Mouse (Mus musculus) heart, adult 2 months (tissue): Measurements from ENCODE around the gene Srgap1. TPM values are rescaled to one million over a fixed set of nuclear protein-coding genes. Genes with fewer than 3 reads are reported as not detected.

Experiments used
- DNase-seq, 2 experiments: peaks; one replicate each; pipeline ENCODE4 v3.0.0; 2021
- H3K27ac ChIP-seq: fragments of 200-600 bp; 2 replicates; pipeline ENCODE4 v1.8.1; 2022
- H3K27me3 ChIP-seq: fragments of 200-500 bp; 2 replicates; pipeline ENCODE4 v1.6.1; 2012; ENCODE audit warnings: mild to moderate bottlenecking, low read length, inconsistent platforms, mixed read lengths; ENCODE audit not compliant: control insufficient read depth, insufficient read depth
- H3K36me3 ChIP-seq: fragments of 200-500 bp; 2 replicates; pipeline ENCODE4 v1.6.1; 2012; ENCODE audit warnings: low read length, inconsistent platforms; ENCODE audit not compliant: control insufficient read depth, insufficient read depth
- H3K4me1 ChIP-seq: fragments of 200-500 bp; 2 replicates; pipeline ENCODE4 v1.6.1; 2011; ENCODE audit warnings: low read length; ENCODE audit not compliant: control insufficient read depth, insufficient read depth
- H3K4me3 ChIP-seq: fragments of 200-600 bp; 2 replicates; pipeline ENCODE4 v1.8.1; 2022
- H3K79me2 ChIP-seq: fragments of 200-500 bp; replicated peaks from 2 replicates; pipeline ENCODE4 v1.6.1; 2012; ENCODE audit warnings: mild to moderate bottlenecking, inconsistent platforms, low read length, moderate library complexity, mixed read lengths; ENCODE audit not compliant: control insufficient read depth, insufficient read depth
- H3K9ac ChIP-seq: fragments of 200-500 bp; 2 replicates; pipeline ENCODE4 v1.6.1; 2012; ENCODE audit warnings: low read depth, mild to moderate bottlenecking, control low read depth, inconsistent platforms, low read length, mixed read lengths
- CTCF ChIP-seq: fragments of 200-600 bp; IDR thresholded peaks from 2 replicates; pipeline ENCODE4 v1.8.1; 2022; ENCODE audit warnings: antibody characterized with exemption, mild to moderate bottlenecking, moderate library complexity
- EP300 ChIP-seq: fragments of 200-500 bp; IDR thresholded peaks from 2 replicates; pipeline ENCODE4 v1.6.1; 2011; ENCODE audit warnings: low read depth, low read length, control low read depth; ENCODE audit not compliant: insufficient read depth
- POLR2A ChIP-seq: fragments of 200-500 bp; IDR thresholded peaks from 2 replicates; pipeline ENCODE4 v1.6.1; 2011; ENCODE audit warnings: mild to moderate bottlenecking, low read depth, low read length, control low read depth; ENCODE audit not compliant: insufficient read depth
- WGBS: fragments of 180-500 bp; shearing (Covaris S2); methylation state at CpG from one replicate; pipeline ENCODE4 v1.1.7; 2018; 5-methylcytosine and 5-hydroxymethylcytosine counted together
- intact Hi-C: fragments of 180-260 bp; cut with DNase I; formaldehyde crosslinking; loops from one replicate; pipeline ENCODE4 v1.15.1; 2025
- polyA plus RNA-seq: library from polyadenylated mRNA; depleted of rRNA; stranded (reverse); fragments of >200 nt; gene quantifications from 2 replicates; pipeline ENCODE4 v1.2.3, GENCODE M21; 2012
- total RNA-seq, 2 experiments: library from RNA; stranded (reverse); gene quantifications; 2 replicates each; pipeline ENCODE4 v1.2.3; 2021

Gene Srgap1
- total and polyA plus RNA-seq, 3 experiments: 1.1 to 2.1 (median 1.3) TPM

GRCm38 (mm10) chr10:121836507-121837165 is 210.5 kb downstream of the Srgap1 start:
- 20% methylated on average over 18 of the region's 18 CpGs for WGBS
- Histone ChIP-seq H3K27me3 (no peaks in the 10 kb centered on the region), H3K4me1 (peaks cover 2% of the 10 kb centered on the region), H3K27ac (peak overlapping the region; percentile 42), H3K4me3 (peak overlapping the region; percentile 28), H3K79me2 (no peaks in the 10 kb centered on the region), H3K9ac (peak overlapping the region; percentile 50), H3K36me3 (no peaks in the 10 kb centered on the region)
- DNase-seq: peak; percentile 71 to 77
- TF ChIP-seq POLR2A (no peak), EP300 (0 out of 2 replicates have a peak, but pooled peaks have one; percentile 13)
- intact Hi-C loops: loop anchor here (5.0 kb wide), 2 partner anchors 56 to 134 kb away; no protein-coding TSS in a partner anchor

GRCm38 (mm10) chr10:121833443-121833842 is 213.7 kb downstream of the Srgap1 start:
- Histone ChIP-seq H3K36me3 (no peaks in the 10 kb centered on the region), H3K9ac (no peak overlapping the region), H3K27me3 (no peaks in the 10 kb centered on the region), H3K4me3 (no peak overlapping the region), H3K79me2 (no peaks in the 10 kb centered on the region), H3K27ac (no peak overlapping the region), H3K4me1 (peaks cover 2% of the 10 kb centered on the region)
- 87% methylated on average over 5 of the region's 5 CpGs for WGBS
- TF ChIP-seq POLR2A: no peak
- TF ChIP-seq CTCF: peak; percentile 72
- TF ChIP-seq EP300: no peak
- intact Hi-C loops: loop anchor here (1.0 kb wide), 1 partner anchor 214 kb away; the partner anchor contains the start of gene Srgap1
- no peak for DNase-seq

- no peaks in the 10 kb centered on the region for H3K27me3 ChIP-seq
- H3K79me2 ChIP-seq: no peaks in the 10 kb centered on the region
- no peaks in the 10 kb centered on the region for H3K4me1 ChIP-seq
- H3K4me3 ChIP-seq: no peak overlapping the region
- H3K27ac ChIP-seq: no peak overlapping the region
- WGBS: 69% methylated on average over 29 of the region's 29 CpGs
- no peak overlapping the region for H3K9ac ChIP-seq
- no peaks in the 10 kb centered on the region for H3K36me3 ChIP-seq
- DNase-seq: no peak
- TF ChIP-seq POLR2A (no peak), EP300 (no peak), CTCF (no peak)
- intact Hi-C loops: no loop called here
These were observed 216.5 kb downstream of the Srgap1 start for GRCm38 (mm10) chr10:121830335-121831307.

- H3K4me3 ChIP-seq: no peak overlapping the region
- intact Hi-C loops: no loop called here
- DNase-seq: no peak
- H3K79me2 ChIP-seq: no peaks in the 10 kb centered on the region
- H3K9ac ChIP-seq: no peak overlapping the region
- no peaks in the 10 kb centered on the region for H3K36me3 ChIP-seq
- TF ChIP-seq CTCF (no peak), EP300 (no peak), POLR2A (no peak)
- WGBS: 84% methylated on average over 5 of the region's 5 CpGs
- H3K27me3 ChIP-seq: no peaks in the 10 kb centered on the region
- no peaks in the 10 kb centered on the region for H3K4me1 ChIP-seq
- H3K27ac ChIP-seq: no peak overlapping the region
These were observed 217.3 kb downstream of the Srgap1 start for GRCm38 (mm10) chr10:121829800-121830303.

- WGBS: 86% methylated on average over 6 of the region's 6 CpGs
- Histone ChIP-seq H3K4me1 (no peaks in the 10 kb centered on the region), H3K79me2 (no peaks in the 10 kb centered on the region), H3K9ac (no peak overlapping the region), H3K36me3 (no peaks in the 10 kb centered on the region), H3K27me3 (no peaks in the 10 kb centered on the region), H3K27ac (no peak overlapping the region), H3K4me3 (no peak overlapping the region)
- no peak for DNase-seq
- intact Hi-C loops: no loop called here
- TF ChIP-seq POLR2A (no peak), CTCF (no peak), EP300 (no peak)
These were observed 218.1 kb downstream of the Srgap1 start for GRCm38 (mm10) chr10:121829034-121829433.
